Mouse (Mus musculus) intestine, postnatal 0 days (tissue): Measurements from ENCODE around the gene Mkrn2. TPM values are rescaled to one million over a fixed set of nuclear protein-coding genes. Genes with fewer than 3 reads are reported as not detected.

Experiments used
- ATAC-seq: fragments of 200-750 bp; cut with Nextera tagmentation; 2 replicates; pipeline ENCODE4 v1.8.0; 2017; ENCODE audit warnings: mild to moderate bottlenecking, moderate TSS enrichment, moderate library complexity
- H3K27ac ChIP-seq: fragments of 300-500 bp; sonication (generic); 2 replicates; pipeline ENCODE4 v1.5.1; 2014; ENCODE audit warnings: mild to moderate bottlenecking, low read depth, low read length, moderate library complexity
- H3K27me3 ChIP-seq: fragments of 300-500 bp; sonication (generic); replicated peaks from 2 replicates; pipeline ENCODE4 v1.6.1; 2014; ENCODE audit warnings: low read length, mixed read lengths; ENCODE audit not compliant: control insufficient read depth, insufficient read depth
- H3K36me3 ChIP-seq: fragments of 300-500 bp; sonication (generic); 2 replicates; pipeline ENCODE4 v1.6.1; 2014; ENCODE audit warnings: mild to moderate bottlenecking, moderate library complexity; ENCODE audit not compliant: control insufficient read depth, insufficient read depth
- H3K4me1 ChIP-seq: fragments of 300-500 bp; sonication (generic); replicated peaks from 2 replicates; pipeline ENCODE4 v1.6.1; 2014; ENCODE audit warnings: antibody characterized with exemption, low read length, mixed read lengths; ENCODE audit not compliant: control insufficient read depth, insufficient read depth
- H3K4me2 ChIP-seq: fragments of 300-500 bp; sonication (generic); replicated peaks from 2 replicates; pipeline ENCODE4 v1.6.1; 2014; ENCODE audit warnings: low read depth, mild to moderate bottlenecking, moderate library complexity
- H3K4me3 ChIP-seq: fragments of 300-500 bp; sonication (generic); 2 replicates; pipeline ENCODE4 v1.5.1; 2014; ENCODE audit warnings: low read depth, low read length
- H3K9ac ChIP-seq: fragments of 300-500 bp; sonication (generic); 2 replicates; pipeline ENCODE4 v1.6.1; 2014; ENCODE audit warnings: mild to moderate bottlenecking, low read depth, low read length
- H3K9me3 ChIP-seq: fragments of 300-500 bp; sonication (generic); 2 replicates; pipeline ENCODE4 v1.6.1; 2016; ENCODE audit warnings: mixed run types; ENCODE audit not compliant: control insufficient read depth
- CTCF ChIP-seq: sonication (generic); IDR thresholded peaks from 2 replicates; pipeline ENCODE4 v1.5.1; 2016; ENCODE audit warnings: low read depth, mild to moderate bottlenecking, control low read depth, antibody characterized with exemption, moderate library complexity
- WGBS: fragments of 180-500 bp; shearing (Covaris S2); extraction: QIAGEN DNeasy Blood & Tissue Kit; methylation state at CpG from one replicate; pipeline ENCODE4 v1.1.7; 2014; 5-methylcytosine and 5-hydroxymethylcytosine counted together
- polyA plus RNA-seq: library from polyadenylated mRNA; unstranded; fragments of >200 nt; fragmentation: Nextera tagmentation; extraction: Ambion mirVana; gene quantifications from 2 replicates; pipeline ENCODE4 v1.2.1, GENCODE M21; 2015

Mkrn2 gene
- polyA plus RNA-seq, result 13.4 and 14.5 TPM in 2 replicates

- peak within 1 kb of the TSS; percentile 46 for H3K27ac ChIP-seq
- TF ChIP-seq CTCF, result no peak
- no peaks in the 10 kb centered on the region for H3K9me3 ChIP-seq
- H3K36me3 ChIP-seq, result 0 out of 2 replicates have a peak, but pooled peaks cover 5% of the 10 kb centered on the region
- H3K4me3 ChIP-seq, result peak within 1 kb of the TSS; percentile 86
- H3K9ac ChIP-seq, result peak within 1 kb of the TSS; percentile 75
- no peaks in the 10 kb centered on the region for H3K4me1 ChIP-seq
- peak within 1 kb of the TSS; percentile 67 for H3K4me2 ChIP-seq
- no peaks in the 10 kb centered on the region for H3K27me3 ChIP-seq
- WGBS, result under 1% methylated on average over 58 of the region's 61 CpGs
- ATAC-seq, result peak; percentile 95
Observed at GRCm38 (mm10) chr6:115601715-115602523, at the start of gene Mkrn2. Gene Mkrn2 (plus strand): TSS chr6:115601902.

GRCm38 (mm10) chr6:115555485-115555884, 46.2 kb upstream of the Mkrn2 start:
- H3K4me2 ChIP-seq, result no peak overlapping the region
- no peaks in the 10 kb centered on the region for H3K4me1 ChIP-seq
- H3K9me3 ChIP-seq, result no peaks in the 10 kb centered on the region
- ATAC-seq, result no peak
- H3K27me3 ChIP-seq, result no peaks in the 10 kb centered on the region
- H3K4me3 ChIP-seq, result no peak overlapping the region
- WGBS, result 68% methylated on average over 5 of the region's 5 CpGs
- no peak overlapping the region for H3K27ac ChIP-seq
- H3K9ac ChIP-seq, result no peak overlapping the region
- peaks cover 33% of the 10 kb centered on the region for H3K36me3 ChIP-seq
- TF ChIP-seq CTCF, result peak; percentile 54

DNA sequence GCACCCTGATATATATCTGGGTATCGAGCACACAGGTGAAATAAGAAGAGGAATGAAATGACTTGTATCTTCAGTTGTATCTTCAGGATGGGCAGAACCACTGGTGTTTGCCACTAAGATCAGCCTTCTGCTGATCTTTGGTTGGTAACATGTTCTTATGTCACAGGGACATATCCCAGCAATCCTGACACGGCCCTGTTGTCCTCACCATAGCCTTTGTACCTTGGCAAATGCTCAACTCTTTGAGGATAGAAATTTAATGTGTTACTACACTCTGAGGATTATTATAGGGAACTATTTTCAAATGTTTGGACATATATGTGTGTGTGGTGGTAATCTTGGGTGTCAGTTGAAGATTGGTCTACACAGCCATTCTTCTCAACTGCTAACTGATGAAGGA, 43.5 kb upstream of the Mkrn2 start:
- Histone ChIP-seq H3K9ac (no peak overlapping the region), H3K27me3 (no peaks in the 10 kb centered on the region), H3K4me3 (no peak overlapping the region), H3K36me3 (peaks cover 28% of the 10 kb centered on the region), H3K4me1 (no peaks in the 10 kb centered on the region), H3K27ac (no peak overlapping the region), H3K4me2 (no peak overlapping the region), H3K9me3 (no peaks in the 10 kb centered on the region)
- 90% methylated on average over 2 of the region's 2 CpGs for WGBS
- ATAC-seq, result no peak
- TF ChIP-seq CTCF, result no peak

- 58% methylated on average over 21 of the region's 21 CpGs for WGBS
- no peaks in the 10 kb centered on the region for H3K4me1 ChIP-seq
- no peak for ATAC-seq
- no peaks in the 10 kb centered on the region for H3K9me3 ChIP-seq
- H3K4me2 ChIP-seq, result no peak overlapping the region
- H3K9ac ChIP-seq, result no peak overlapping the region
- H3K36me3 ChIP-seq, result peaks cover 30% of the 10 kb centered on the region
- no peak for TF ChIP-seq CTCF
- H3K4me3 ChIP-seq, result no peak overlapping the region
- H3K27me3 ChIP-seq, result no peaks in the 10 kb centered on the region
- H3K27ac ChIP-seq, result no peak overlapping the region
Observed at GRCm38 (mm10) chr6:115559651-115560632, 41.8 kb upstream of the Mkrn2 start.

- Histone ChIP-seq H3K4me3 (no peak overlapping the region), H3K27me3 (no peaks in the 10 kb centered on the region), H3K4me2 (no peak overlapping the region), H3K9ac (no peak overlapping the region), H3K9me3 (no peaks in the 10 kb centered on the region), H3K4me1 (no peaks in the 10 kb centered on the region), H3K36me3 (peaks cover 37% of the 10 kb centered on the region), H3K27ac (no peak overlapping the region)
- TF ChIP-seq CTCF, result no peak
- 73% methylated on average over 6 of the region's 6 CpGs for WGBS
- no peak for ATAC-seq
Observed at GRCm38 (mm10) chr6:115565479-115566045, 36.1 kb upstream of the Mkrn2 start.

DNA sequence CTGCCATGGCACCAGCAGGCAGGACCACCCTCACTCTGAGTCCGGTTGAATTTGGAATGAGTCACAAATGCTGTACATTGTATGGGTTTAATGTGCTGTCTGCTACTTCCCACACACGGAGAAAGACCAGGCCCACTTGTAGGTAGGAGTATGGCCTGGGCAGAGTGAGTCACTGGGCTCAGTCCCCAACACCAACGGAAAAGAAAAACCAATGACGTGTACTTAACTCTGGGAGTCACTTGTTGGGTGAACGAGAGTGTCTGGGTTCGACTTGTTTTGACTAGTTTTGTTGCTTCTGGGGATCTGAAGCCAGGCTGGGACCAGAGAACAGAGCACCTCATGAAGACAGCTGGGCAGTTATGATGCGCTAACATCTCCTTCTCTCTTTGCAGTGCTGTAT, 27.5 kb upstream of the Mkrn2 start:
- H3K9me3 ChIP-seq, result no peaks in the 10 kb centered on the region
- WGBS, result 92% methylated on average over 7 of the region's 7 CpGs
- H3K4me3 ChIP-seq, result no peak overlapping the region
- no peaks in the 10 kb centered on the region for H3K27me3 ChIP-seq
- no peak for TF ChIP-seq CTCF
- ATAC-seq, result no peak
- no peak overlapping the region for H3K27ac ChIP-seq
- H3K4me1 ChIP-seq, result no peaks in the 10 kb centered on the region
- H3K36me3 ChIP-seq, result peaks cover 41% of the 10 kb centered on the region
- no peak overlapping the region for H3K9ac ChIP-seq
- no peak overlapping the region for H3K4me2 ChIP-seq
